8 mouse cellular contexts compared by ENCODE assay signal in genomic region chr8:70212112-70213055, GRCm38 (mm10). TPM values are rescaled to one million over a fixed set of nuclear protein-coding genes. Genes with fewer than 3 reads are reported as not detected.
A peak's percentile ranks its signal among the peaks of the same experiment; 100 is the strongest.
DNase-seq lines count a peak whose midpoint lies in the region; ATAC-seq lines count a peak whose summit lies in the region.

Gene Slc25a42 (minus strand): TSS chr8:70212305.

- DNase-seq in NIH3T3 (ENCODE audit: low read depth) = peak; percentile 99
- peak; percentile 99 to 100 for DNase-seq in cerebellum, postnatal 10 days
- peak; percentile 98 to 99 for DNase-seq in frontal cortex, postnatal 10 days (ENCODE audit: low spot score in 2 of 2)
- peak; percentile 97 to 99 for DNase-seq in layer of hippocampus, postnatal 14 days (ENCODE audit: low spot score in 2 of 2)
- peak; percentile 97 for DNase-seq in lung, postnatal 14 days
- DNase-seq in retina, adult 2 months (ENCODE audit: low read depth, low spot score) = peak; percentile 98
- DNase-seq in thymus, postnatal 36 days = peak; percentile 93 to 98

- peak within 1 kb of the TSS; percentile 91 for H3K4me2 ChIP-seq in hindbrain, embryonic 12.5 days (replicated peaks)

- H3K27me3 ChIP-seq in hindbrain, embryonic 12.5 days = peaks cover 21% of the 10 kb centered on the region

- no peaks in the 10 kb centered on the region for H3K9me3 ChIP-seq in hindbrain, embryonic 12.5 days (replicated peaks)

- H3K4me3 ChIP-seq in hindbrain, embryonic 12.5 days = peak within 1 kb of the TSS; percentile 62

- H3K4me1 ChIP-seq in hindbrain, embryonic 12.5 days = peaks cover 11% of the 10 kb centered on the region

- no peaks in the 10 kb centered on the region for H3K36me3 ChIP-seq in hindbrain, embryonic 12.5 days

- peak within 1 kb of the TSS; percentile 70 for H3K27ac ChIP-seq in hindbrain, embryonic 12.5 days

- WGBS in hindbrain, embryonic 12.5 days = under 1% methylated on average over 66 of the region's 66 CpGs

- H3K9ac ChIP-seq in hindbrain, embryonic 12.5 days = peak within 1 kb of the TSS; percentile 73

- ATAC-seq in hindbrain, embryonic 12.5 days (ENCODE audit: low FRiP score) = peak; percentile 99

RNA-seq across cellular contexts. Expression of gene Slc25a42, which starts in this region (rescaled TPM):
- polyA plus RNA-seq in hindbrain, embryonic 12.5 days (2016; fragmentation: Nextera tagmentation; extraction: Ambion mirVana) = 4.3 and 5.3 TPM in 2 replicates
- total RNA-seq in layer of hippocampus, postnatal 14 days (2021) = 10 to 100 TPM; 34.0 to 36.2 TPM

Comparison
In these comparisons a context has a peak if more than half of its experiments do, and no peak if none do; other contexts are left out.
1. Peak in every context shown above with its lines: DNase-seq, ATAC-seq, H3K4me3 ChIP-seq and H3K27ac ChIP-seq.